Mouse (Mus musculus) bone marrow macrophage, adult 2 months (primary cell): ENCODE measurements around the gene Cep97.

Experiments used
- CTCF ChIP-seq: IDR thresholded peaks from 2 replicates; pipeline ENCODE4 v1.5.1; 2012; ENCODE audit warnings: low read depth, mild to moderate bottlenecking, low read length, moderate library complexity
- POLR2A ChIP-seq: IDR thresholded peaks from 2 replicates; pipeline ENCODE4 v1.6.1; 2012; ENCODE audit warnings: mild to moderate bottlenecking, low read depth, low read length, borderline replicate concordance

- TF ChIP-seq CTCF: no peak
- no peak for TF ChIP-seq POLR2A
Measured at GRCm38 (mm10) chr16:55967221-55967620, 32.6 kb upstream of the Cep97 start.
